Mouse (Mus musculus) C2C12 (cell line): ENCODE measurements around the gene Dhps.
A peak's percentile ranks its signal among the peaks of the same experiment; 100 is the strongest.

Experiments used
- CEBPB ChIP-seq: IDR thresholded peaks from one replicate; pipeline ENCODE4 v1.6.1; 2011; ENCODE audit warnings: low read depth, mild to moderate bottlenecking, control low read depth, moderate library complexity
- CTCF ChIP-seq: IDR thresholded peaks from one replicate; pipeline ENCODE4 v1.5.1; 2011; ENCODE audit not compliant: control insufficient read depth, insufficient read depth, insufficient read length
- FOSL1 ChIP-seq: IDR thresholded peaks from one replicate; pipeline ENCODE4 v1.8.0; 2011; ENCODE audit warnings: mild to moderate bottlenecking, low read length; ENCODE audit not compliant: poor library complexity, insufficient read depth, severe bottlenecking
- MAX ChIP-seq: IDR thresholded peaks from one replicate; pipeline ENCODE4 v1.6.1; 2011; ENCODE audit warnings: mild to moderate bottlenecking, control low read depth
- MYOD1 ChIP-seq: IDR thresholded peaks from one replicate; pipeline ENCODE4 v1.6.1; 2011; ENCODE audit warnings: low read depth; ENCODE audit not compliant: control insufficient read depth, insufficient read length
- MYOG ChIP-seq: IDR thresholded peaks from one replicate; pipeline ENCODE4 v1.6.1; 2011; ENCODE audit not compliant: control insufficient read depth, insufficient read length; ENCODE audit errors: extremely low read depth
- USF1 ChIP-seq: IDR thresholded peaks from one replicate; pipeline ENCODE4 v1.6.1; 2011; ENCODE audit warnings: low read depth, mild to moderate bottlenecking, control low read depth, moderate library complexity

GRCm38 (mm10) chr8:85076993-85077392, 5.4 kb downstream of the Dhps start:
- TF ChIP-seq USF1 (no peak), CTCF (peak; percentile 77), MYOD1 (no peak), CEBPB (no peak), FOSL1 (no peak), MAX (no peak), MYOG (no peak)
